Mouse (Mus musculus) gonadal fat pad, adult 2 months (tissue): ENCODE data around the gene Gm21312. TPM values are rescaled to one million over a fixed set of nuclear protein-coding genes. Genes with fewer than 3 reads are reported as not detected.
"Not testable (repeated sequence)": the region's sequence is repeated elsewhere in the genome, so short reads cannot be mapped to it uniquely, and the experiment has no call there.

Source experiments
- DNase-seq: peaks from one replicate; pipeline ENCODE4 v3.0.0-alpha.2; 2012; ENCODE audit warnings: low read depth
- polyA plus RNA-seq: library from polyadenylated mRNA; depleted of rRNA; stranded (reverse); fragments of >200 nt; gene quantifications from 2 replicates; pipeline ENCODE4 v1.2.3, GENCODE M21; 2012; rRNA removed

The Gm21312 gene
- not detected in 2 replicates for polyA plus RNA-seq

GRCm38 (mm10) chr10:104176724-104177123, at the start of gene Gm21312:
Gene Gm21312 (plus strand): TSS chr10:104177024.
- not testable (repeated sequence) for DNase-seq

- DNase-seq, result not testable (repeated sequence)
These were observed 34.1 kb upstream of the Gm21312 start, which contains the start of gene Gm21293 for GRCm38 (mm10) chr10:104142687-104143086. Gene Gm21293 (plus strand): TSS chr10:104142987.

- not testable (repeated sequence) for DNase-seq
These were observed 25.6 kb upstream of the Gm21312 start, which contains the start of gene Gm6763 for GRCm38 (mm10) chr10:104151197-104151596. Gene Gm6763 (plus strand): TSS chr10:104151497.

- DNase-seq, result not testable (repeated sequence)
These were observed 17.1 kb upstream of the Gm21312 start, which contains the start of gene Gm8764 for GRCm38 (mm10) chr10:104159706-104160105. Gene Gm8764 (plus strand): TSS chr10:104160006.

GRCm38 (mm10) chr10:104168215-104168614, 8.6 kb upstream of the Gm21312 start, which contains the start of gene Gm21304:
Gene Gm21304 (plus strand): TSS chr10:104168515.
- DNase-seq, result not testable (repeated sequence)

GRCm38 (mm10) chr10:104185233-104185632, 8.4 kb downstream of the Gm21312 start, which contains the start of gene Gm20765:
Gene Gm20765 (plus strand): TSS chr10:104185533.
- DNase-seq, result not testable (repeated sequence)

- DNase-seq, result not testable (repeated sequence)
These were observed 16.9 kb downstream of the Gm21312 start, which contains the start of gene Gm4340 for GRCm38 (mm10) chr10:104193742-104194141. Gene Gm4340 (plus strand): TSS chr10:104194042.

- no peak for DNase-seq
These were observed 32.8 kb downstream of the Gm21312 start for GRCm38 (mm10) chr10:104209655-104210054.

- no peak for DNase-seq
These were observed 33.6 kb downstream of the Gm21312 start for GRCm38 (mm10) chr10:104210268-104210990.

GRCm38 (mm10) chr10:104214527-104214926, 37.7 kb downstream of the Gm21312 start:
- no peak for DNase-seq

- no peak for DNase-seq
These were observed 43.6 kb downstream of the Gm21312 start for GRCm38 (mm10) chr10:104220303-104221021.

Other genes starting within 250 kb of the Gm21312 start
- gene Gm21293, start 34.0 kb upstream of the Gm21312 start, polyA plus RNA-seq, result not detected in 2 replicates
- gene Gm6763, start 25.5 kb upstream of the Gm21312 start, polyA plus RNA-seq, result not detected in 2 replicates
- gene Gm8764, start 17.0 kb upstream of the Gm21312 start, polyA plus RNA-seq, result not detected in 2 replicates
- gene Gm21304, start 8.5 kb upstream of the Gm21312 start, polyA plus RNA-seq, result not detected in 2 replicates
- gene Gm20765, start 8.5 kb downstream of the Gm21312 start, polyA plus RNA-seq, result not detected in 2 replicates
- gene Gm4340, start 17.0 kb downstream of the Gm21312 start, polyA plus RNA-seq, result not detected in 2 replicates